Mouse (Mus musculus): Measurements from ENCODE around the gene Limk2.

Gene Limk2

GRCm38 (mm10) chr11:3371599-3372295 is 37.2 kb downstream of the Limk2 start:
- no peak for DNase-seq (ENCODE audit: low spot score in 2 of 2)

GRCm38 (mm10) chr11:3370928-3371598 is 37.9 kb downstream of the Limk2 start:
- peak; percentile 87 to 88 for DNase-seq (ENCODE audit: low spot score in 2 of 2)

GRCm38 (mm10) chr11:3370162-3370561 is 38.8 kb downstream of the Limk2 start:
- DNase-seq (ENCODE audit: low spot score in 2 of 2) = no peak

DNA sequence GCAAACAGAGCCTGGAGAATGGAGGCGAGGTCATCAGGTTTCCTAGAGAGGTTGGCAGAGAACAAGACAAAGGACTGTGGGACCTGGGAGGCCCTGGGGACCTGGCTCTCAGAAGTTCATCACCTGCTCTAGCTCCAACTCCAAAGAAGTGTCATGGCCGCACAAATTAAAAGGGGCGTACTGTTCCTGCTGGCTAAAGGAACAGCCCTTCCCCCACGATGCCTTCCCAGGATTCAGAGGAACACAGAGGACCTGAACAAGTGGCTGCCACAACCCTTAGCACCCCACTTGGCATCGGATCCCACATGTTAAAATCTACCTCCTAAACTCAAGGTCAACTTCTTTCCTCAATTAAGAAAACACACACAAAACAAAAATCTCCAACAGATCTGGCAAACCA is 39.5 kb downstream of the Limk2 start:
- DNase-seq (ENCODE audit: low spot score in 2 of 2) = no peak

DNA sequence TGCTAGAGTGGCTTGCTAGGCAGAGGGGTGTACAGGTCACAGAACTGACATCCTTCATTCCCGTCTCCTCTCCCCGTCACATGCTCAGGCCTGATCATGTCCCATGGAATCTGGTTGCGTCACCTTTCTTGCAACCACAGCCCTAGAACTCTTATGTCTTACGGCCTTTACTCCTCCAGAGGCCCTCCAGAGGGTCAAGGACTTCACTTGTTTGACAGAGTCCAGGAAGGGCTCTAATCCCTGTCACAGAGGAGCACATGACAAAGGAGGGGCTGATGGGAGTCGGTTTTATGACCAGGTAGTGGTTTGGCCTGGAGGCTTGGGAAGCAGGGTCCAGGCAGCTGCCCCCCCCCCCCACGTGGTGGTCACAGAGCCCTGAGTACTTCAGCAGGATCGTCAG is 40.0 kb downstream of the Limk2 start:
- no peak for DNase-seq (ENCODE audit: low spot score in 2 of 2)

DNA sequence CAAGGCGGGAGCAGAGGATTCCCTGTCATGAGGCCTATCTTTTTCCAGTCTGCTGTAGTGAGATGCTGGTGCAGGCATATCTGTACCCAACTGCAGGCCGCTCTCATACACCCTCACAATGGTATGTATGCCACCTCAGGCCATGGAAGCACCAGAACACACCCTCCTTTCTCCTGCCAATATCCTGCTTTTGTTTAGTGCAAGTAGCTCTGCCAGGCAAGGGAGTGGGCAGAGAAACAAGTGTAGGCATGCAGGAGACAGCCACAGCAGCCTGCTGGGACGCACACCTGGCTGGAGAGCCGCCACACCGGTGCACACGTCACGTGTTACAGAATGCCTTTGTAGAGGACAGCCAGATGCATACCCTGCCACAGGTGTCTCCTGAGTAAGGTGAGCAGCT is 42.6 kb downstream of the Limk2 start:
- DNase-seq (ENCODE audit: low spot score in 2 of 2) = no peak

- no peak for DNase-seq (ENCODE audit: low spot score in 2 of 2)
Measured at GRCm38 (mm10) chr11:3362854-3363253, 46.1 kb downstream of the Limk2 start.

- DNase-seq (ENCODE audit: low spot score in 2 of 2) = no peak
Measured at GRCm38 (mm10) chr11:3352990-3353585, 55.9 kb downstream of the Limk2 start.

- no peak for DNase-seq (ENCODE audit: low spot score in 2 of 2)
Measured at GRCm38 (mm10) chr11:3352131-3352530, 56.9 kb downstream of the Limk2 start.

DNA sequence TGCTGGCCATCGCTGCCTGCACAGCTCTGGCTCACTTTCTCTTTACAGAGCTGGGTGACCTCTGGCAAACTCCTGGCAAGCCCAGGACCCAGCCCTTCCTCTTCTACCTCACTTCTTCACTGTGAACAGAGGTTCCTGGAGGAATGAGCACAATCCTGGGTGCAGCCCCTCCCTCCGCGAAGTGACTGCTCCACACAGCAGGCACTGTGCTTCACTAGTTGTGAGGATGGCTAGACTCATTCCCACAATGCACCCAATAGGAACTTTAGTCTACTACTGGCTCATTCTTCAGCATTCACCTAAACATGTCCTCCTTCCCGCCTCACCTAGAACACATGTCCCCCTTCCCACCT is 59.7 kb downstream of the Limk2 start:
- DNase-seq (ENCODE audit: low spot score in 2 of 2) = no peak

DNA sequence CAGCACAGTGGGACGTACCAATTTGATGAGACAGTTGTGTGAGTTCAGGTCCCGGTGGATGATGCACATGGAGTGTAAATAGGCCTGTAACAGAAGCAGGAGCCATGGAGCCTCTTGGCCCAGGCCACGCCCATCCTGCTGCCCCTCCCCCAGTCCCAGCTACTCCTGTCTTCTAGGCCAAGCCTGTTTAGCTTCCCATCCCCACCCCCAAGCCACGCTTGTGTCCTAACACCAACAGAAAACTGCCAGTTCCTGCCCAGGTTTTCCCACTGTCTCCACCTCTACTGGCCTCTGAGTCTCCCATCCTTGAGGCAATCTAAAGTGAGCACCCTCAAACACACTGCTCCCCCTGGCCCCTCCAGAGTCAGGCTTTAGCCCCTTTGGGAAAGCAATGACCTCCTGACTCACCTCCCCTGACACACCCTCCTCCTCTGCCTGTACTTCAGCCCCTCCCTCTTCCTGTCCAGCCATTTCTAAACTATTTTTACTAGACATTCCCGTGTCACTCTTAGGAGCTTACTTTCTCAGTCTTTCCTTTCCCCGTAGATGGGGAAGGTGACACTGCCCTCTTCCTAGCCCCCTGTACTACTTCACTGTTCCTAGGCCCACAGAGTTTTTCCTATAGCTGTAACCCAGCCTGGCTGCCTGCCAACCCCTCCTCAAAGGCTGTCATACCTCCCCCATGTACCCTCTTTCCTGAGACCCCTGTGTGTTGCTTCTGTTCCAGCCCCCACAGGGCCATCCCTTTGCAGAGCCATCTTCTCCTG is 60.2 kb downstream of the Limk2 start:
- DNase-seq (ENCODE audit: low spot score in 2 of 2) = no peak

GRCm38 (mm10) chr11:3347835-3348195 is 61.2 kb downstream of the Limk2 start:
- DNase-seq (ENCODE audit: low spot score in 2 of 2) = no peak

GRCm38 (mm10) chr11:3347091-3347834 is 61.7 kb downstream of the Limk2 start:
- DNase-seq (ENCODE audit: low spot score in 2 of 2) = peak; percentile 86 to 87

GRCm38 (mm10) chr11:3346351-3346750 is 62.6 kb downstream of the Limk2 start:
- no peak for DNase-seq (ENCODE audit: low spot score in 2 of 2)

- DNase-seq (ENCODE audit: low spot score in 2 of 2) = no peak
Measured at GRCm38 (mm10) chr11:3344916-3345315, 64.1 kb downstream of the Limk2 start.

DNA sequence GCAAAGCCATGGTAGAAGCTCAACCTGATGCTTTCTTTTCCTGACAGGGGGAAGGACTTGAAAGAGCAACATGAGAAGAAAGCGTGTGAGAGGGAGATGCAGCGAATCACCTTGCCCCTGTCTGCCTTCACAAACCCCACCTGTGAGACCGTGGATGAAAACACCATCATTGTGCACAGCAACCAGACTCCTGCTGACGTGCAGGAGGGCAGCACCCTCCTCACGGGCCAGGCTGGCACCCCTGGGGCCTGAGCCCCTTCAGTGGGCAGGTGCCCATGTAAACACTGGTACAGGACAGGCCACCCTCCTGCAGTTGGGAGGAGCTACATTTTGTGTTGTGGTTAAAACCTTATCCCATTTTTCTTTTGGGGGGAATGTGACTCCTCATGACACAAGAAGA is 67.5 kb downstream of the Limk2 start:
- DNase-seq (ENCODE audit: low spot score in 2 of 2) = no peak

DNA sequence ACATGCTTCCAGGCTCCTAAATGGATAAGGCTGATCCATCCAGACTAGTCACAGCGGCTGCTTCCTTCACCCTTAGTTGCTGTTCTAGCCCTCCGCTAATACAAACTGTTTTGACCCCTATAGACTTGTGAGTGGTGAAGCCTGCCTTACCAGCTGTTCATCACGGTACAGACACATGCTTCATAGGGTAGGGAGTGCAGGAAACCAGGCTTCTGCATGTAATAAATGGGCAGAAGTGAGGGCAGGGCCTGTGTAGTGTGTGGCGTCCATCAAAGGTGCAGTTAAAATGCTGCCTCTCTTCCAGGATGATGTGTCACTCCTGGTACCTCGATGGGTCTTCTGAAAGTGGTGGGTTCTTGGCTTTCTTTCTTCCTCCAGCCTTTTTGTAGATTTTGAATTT is 71.0 kb downstream of the Limk2 start:
- DNase-seq (ENCODE audit: low spot score in 2 of 2) = no peak

DNA sequence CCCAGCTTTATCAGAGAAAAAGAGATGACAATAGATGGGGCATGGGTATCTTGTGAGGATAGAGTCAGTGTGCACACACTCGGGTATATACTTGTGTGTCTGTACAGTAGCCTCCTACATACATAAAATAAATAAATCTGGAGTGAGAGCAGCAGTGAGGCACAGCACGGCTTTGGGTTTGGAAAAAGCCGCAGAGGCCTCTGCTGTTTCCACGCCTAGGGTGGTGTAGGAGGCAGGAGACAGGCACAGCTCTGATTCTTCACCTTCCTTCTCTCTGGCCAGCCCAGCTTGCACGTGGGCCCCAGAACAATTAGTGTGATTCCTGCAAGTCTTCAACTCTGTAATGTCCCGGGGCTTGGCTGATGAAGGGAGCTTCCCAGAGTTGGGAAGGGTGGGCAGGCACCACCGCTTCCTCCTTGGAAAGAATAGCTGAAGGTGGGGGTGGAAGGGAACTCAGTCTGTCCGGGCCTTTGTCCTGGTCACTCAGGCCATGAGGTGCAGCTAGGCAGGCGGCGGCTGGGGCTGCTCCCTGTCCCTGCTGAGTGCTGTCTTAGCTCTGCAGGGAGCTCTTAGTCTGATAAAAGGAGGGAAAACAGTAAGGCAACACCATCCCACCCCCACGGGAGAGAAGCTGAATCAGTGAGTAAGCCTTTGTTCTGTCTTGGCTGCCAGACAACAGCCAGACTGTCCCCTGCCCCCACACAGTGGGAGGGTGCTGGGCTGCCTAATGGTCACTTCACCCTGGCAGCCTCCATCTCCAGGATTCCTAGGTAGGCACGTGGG is 71.6 kb downstream of the Limk2 start:
- peak; percentile 83 to 89 for DNase-seq (ENCODE audit: low spot score in 2 of 2)

GRCm38 (mm10) chr11:3336602-3337001 is 72.4 kb downstream of the Limk2 start:
- DNase-seq (ENCODE audit: low spot score in 2 of 2) = no peak

GRCm38 (mm10) chr11:3335651-3336216 is 73.3 kb downstream of the Limk2 start:
- DNase-seq (ENCODE audit: low spot score in 2 of 2) = no peak
